Mouse (Mus musculus): ENCODE data around the gene Plxnd1.

Gene Plxnd1

GRCm38 (mm10) chr6:115994877-115995520 is at the start of gene Plxnd1:
TSS of gene Plxnd1 (minus strand) at chr6:115995005.
- DNase-seq = peak; percentile 95 to 96

DNA sequence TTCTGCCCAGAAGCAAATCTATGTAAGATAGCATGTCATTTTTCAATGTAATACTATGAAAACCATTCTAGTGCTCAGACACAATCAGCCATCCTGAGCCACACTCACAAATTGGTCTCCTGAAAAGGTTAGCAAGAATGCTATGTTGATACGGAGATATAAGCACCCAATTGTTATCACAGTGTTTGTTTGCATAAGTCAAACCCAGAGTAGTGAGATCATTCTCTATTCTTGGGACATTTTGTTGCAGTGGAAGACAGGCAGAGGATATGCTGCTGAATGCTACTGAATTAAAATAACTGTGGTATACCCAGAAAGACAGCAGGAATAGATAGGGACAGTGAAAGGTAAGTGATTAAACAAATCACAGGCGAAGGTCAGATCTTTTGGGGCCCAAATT is 49.2 kb upstream of the Plxnd1 start:
- DNase-seq = no peak

DNA sequence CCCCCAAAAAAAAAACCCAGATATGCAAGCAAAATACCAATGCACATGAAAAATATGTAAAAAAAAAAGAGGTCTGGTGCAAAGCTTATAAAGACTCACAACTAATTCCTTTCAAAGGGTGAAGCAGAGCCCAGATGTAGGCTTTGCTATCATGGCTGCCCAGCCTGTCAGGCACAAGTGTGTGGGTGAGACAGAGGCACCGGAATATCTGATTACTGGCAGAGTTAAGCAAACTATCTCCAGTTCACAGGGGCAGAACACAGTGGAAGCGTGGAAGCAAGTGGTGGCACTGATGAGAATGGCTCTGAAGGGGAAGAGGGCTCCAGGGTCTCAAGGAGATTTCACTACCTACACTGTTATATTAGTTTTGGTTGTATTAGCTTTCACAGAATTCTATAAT is 43.4 kb upstream of the Plxnd1 start:
- no peak for DNase-seq

DNA sequence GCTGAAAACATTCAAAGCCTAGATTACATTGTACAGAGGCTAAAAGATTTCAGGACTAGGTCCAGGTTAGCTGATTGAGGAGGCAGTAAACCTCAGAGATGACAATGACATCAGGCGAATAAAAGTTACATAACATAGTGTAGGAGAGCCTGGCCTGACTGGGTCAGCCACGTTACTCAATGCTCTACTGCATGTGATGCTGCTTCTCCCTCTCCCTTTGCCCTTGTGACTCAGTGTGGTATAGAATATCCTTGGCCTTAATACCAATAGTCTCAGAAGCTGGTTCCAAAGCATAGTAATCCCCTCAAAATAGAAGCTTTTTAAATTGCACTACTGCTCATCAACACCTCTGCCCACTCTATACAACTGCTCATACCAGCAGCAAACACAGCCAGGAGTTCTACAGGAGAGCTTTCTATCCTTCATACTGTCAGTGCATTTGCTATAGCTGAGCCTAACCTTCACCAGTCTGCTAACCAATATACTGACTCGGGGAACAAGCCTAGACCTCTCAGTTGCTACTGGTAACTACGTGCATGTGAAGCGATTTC is 42.6 kb upstream of the Plxnd1 start:
- DNase-seq = no peak

DNA sequence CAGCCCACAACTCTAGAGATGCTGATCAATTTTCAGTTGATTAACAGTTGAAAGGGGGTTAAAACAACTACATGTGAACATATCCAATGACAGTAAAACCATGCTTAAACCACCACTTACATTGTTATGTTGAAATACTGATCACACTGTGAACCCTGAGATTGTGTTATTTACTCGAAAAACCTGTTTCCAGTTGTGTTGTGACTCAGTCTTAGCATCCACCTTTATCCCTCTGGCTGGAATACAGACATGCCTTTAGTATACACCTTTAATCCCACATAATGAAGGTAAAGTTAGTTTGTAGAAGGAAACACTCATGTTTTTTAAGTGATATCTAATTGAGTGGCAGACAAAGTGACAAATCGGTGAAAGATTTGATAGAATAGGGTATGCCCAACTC is 41.8 kb upstream of the Plxnd1 start:
- DNase-seq = no peak

- no peak for DNase-seq
These were observed 36.2 kb upstream of the Plxnd1 start for GRCm38 (mm10) chr6:116031052-116031451.

GRCm38 (mm10) chr6:116024666-116025065 is 29.9 kb upstream of the Plxnd1 start:
- DNase-seq = no peak

- peak in 1 of 2 experiments; percentile 44 for DNase-seq
These were observed 27.2 kb upstream of the Plxnd1 start for GRCm38 (mm10) chr6:116021961-116022485.

- DNase-seq = no peak
These were observed 21.1 kb upstream of the Plxnd1 start for GRCm38 (mm10) chr6:116015902-116016301.

GRCm38 (mm10) chr6:116014111-116014510 is 19.3 kb upstream of the Plxnd1 start:
- DNase-seq = no peak

DNA sequence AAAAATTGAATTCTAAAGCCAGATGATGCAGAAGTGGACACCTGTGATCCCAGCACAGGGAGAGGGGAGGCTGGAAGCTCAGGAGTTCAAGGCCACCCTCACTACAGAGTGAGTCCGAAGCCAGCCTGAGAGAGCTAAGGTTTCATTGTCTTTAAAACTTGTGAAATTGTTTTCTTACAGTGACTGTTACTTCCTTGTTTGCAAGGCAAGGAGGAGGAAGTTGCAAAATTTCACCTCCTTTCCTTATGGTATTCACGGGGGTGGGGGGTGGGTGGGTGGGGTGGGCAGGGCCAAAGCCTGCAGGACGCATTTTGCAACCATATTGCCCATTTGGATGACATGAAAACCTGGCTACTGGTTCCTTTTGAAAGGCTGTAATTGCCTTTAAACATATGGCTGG is 18.9 kb upstream of the Plxnd1 start:
- DNase-seq = no peak

GRCm38 (mm10) chr6:116010541-116010940 is 15.7 kb upstream of the Plxnd1 start:
- DNase-seq = peak; percentile 71 to 91

DNA sequence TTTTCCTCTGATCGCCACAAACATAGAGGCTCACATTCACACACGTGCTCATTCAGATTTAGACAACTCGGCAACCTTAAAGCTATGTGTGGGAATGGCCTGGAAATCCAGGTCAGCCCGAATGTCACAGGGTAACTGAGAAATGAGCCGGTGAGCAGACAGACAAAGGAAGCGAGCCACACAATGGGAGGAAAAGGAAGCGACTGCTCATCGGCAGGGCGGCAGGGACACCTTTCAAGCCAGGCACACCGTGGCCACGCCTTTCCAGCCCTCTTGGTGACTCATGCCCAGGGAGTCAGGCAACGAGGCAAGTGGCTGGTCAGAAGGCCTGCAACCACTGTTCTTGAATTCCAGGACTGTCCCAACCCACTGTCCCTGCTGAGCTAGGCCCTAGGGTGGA is 14.6 kb upstream of the Plxnd1 start:
- DNase-seq = peak; percentile 65 to 86

DNA sequence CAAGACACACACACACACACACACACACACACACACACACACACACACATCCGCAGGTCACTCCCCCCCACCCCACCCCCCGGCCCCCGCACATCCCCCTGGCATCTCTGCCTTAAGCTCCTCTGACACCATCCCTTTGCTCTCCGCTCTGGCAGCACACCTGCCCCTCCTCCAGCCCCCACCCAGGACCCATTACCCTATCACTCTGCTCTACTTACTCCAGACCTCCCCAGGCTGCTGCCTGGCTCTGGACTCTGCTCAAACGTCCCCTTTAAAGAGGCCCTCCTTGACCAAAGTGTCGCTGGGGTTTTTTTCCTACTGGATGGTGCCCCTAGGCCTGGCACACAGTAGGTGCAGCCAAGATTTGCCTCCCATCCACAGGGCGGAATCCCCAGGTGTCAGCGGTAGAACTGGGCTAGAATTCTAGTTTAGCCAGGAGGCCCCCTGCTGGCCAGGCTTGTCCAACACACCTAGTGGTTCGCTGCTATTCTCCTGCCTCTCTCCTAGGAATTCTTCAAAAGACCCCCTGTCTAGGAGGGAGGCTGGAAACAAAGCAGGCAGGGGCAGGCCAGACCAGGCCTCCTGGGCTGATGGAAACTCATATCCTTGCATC is 12.9 kb upstream of the Plxnd1 start:
- DNase-seq = peak; percentile 75 to 86

GRCm38 (mm10) chr6:116006731-116007130 is 11.9 kb upstream of the Plxnd1 start:
- DNase-seq = peak; percentile 75 to 89

DNA sequence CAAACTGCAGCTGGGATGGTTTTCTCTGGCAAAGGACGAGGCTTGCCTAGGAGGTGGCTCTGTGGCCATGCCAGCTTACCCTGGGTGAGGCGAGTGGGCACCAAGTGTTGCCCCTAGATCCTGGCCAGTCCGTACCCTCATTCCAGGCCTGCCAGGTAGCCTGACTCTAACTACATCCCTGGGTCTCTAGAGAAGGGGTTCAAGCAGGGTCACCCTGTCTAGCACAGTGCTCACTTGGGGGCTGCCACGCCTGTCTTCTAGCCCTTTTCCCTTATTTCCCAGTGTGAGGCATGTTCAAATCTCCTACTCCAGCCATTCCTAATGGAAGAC is 11.1 kb upstream of the Plxnd1 start:
- DNase-seq = no peak

DNA sequence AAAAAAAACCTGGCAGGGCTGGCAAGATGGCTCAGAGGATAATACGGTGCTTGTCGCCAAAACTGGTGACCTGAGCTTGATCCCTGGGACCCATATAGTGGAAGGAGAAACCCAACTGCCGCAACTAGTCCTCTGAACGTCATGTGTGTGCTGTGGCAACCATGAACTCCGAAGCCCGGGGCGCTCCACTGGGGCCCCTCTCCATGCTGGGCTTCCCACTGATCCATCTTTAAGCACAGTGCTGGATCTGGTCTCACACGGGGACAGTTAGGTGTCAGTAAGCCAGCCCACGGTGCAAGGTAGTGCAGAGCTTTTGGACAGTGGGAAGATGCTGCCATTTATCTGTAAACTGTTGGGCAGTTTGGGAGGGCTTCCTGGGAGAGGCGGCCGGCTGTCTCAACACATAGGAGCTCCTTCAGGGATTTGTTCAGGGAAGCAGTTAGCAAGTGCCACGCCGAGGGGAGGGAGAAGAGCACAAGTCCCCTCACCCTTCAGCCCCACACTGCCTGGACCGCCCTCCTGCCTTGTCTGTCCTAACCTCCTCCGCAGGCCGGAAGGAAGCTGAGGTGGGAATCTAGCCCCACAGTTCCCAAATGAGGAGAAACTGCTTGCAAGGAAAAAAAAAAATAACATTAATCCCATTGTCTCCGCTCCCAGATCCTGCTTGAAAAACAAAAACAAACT is 10.6 kb upstream of the Plxnd1 start:
- peak; percentile 52 to 81 for DNase-seq

GRCm38 (mm10) chr6:116004716-116005115 is 9.9 kb upstream of the Plxnd1 start:
- DNase-seq = peak in 1 of 2 experiments; percentile 36

DNA sequence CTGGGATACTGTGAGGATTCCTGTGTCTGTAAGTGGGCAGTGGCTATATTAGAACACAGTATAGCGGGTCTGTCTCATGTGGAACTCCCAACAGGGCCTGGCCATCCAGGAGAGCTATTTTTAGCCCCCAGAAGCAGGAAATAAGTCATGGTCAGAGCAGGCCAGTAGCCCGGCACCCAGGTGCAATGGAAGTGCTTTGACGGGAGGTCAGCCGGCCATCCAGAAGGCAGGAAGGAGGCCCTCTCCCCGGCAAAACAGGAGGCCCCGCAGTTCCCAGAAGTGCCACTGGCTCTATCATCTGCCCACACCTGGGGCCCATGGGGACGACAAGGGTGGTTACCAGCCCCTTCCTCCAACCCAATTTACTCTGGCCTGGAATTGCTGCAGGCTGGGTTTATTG is 9.3 kb upstream of the Plxnd1 start:
- peak; percentile 54 to 82 for DNase-seq

- peak in 1 of 2 experiments; percentile 56 for DNase-seq
These were observed 8.7 kb upstream of the Plxnd1 start for GRCm38 (mm10) chr6:116003516-116003915.

DNA sequence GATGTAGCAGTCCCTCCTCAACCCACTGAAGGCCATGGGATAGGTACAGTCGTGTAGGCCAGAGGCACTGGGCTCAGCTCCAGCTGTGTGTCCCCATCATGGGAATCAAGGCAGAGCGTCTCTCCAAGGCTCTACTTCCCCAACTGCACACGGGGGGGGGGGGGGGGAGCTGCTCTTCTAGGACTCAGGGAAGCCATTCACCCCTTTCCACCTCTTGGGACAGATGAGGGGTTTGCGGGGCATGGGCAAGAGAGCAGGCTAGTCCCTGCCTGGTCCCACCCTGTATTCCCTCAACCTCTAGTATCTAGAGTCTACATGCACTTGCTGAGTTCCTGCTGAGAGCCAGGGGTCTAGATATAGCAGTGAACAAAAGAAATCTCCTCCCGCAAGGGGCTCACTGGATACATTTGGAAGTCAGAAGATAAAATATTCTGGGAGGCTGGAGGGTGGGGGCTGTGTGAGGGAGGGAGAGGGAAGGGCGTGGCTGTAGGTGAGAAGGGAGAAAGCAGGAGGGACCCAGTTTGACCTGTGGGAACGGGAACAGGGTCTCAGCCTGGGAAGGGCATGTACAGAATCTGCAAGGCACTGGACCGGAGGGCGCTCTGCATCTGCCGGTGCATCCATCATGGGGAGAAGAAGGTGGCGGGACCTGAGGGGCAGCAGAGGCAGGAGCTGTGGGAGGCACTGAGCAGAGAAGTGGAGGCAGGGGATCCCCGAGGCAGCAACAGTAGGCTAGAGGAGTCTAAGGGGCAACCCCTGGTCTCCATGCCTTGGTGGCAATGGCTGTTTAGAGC is 7.7 kb upstream of the Plxnd1 start:
- DNase-seq = peak in 1 of 2 experiments; percentile 39

GRCm38 (mm10) chr6:116000851-116001250 is 6.0 kb upstream of the Plxnd1 start:
- DNase-seq = no peak

GRCm38 (mm10) chr6:115999227-115999626 is 4.4 kb upstream of the Plxnd1 start:
- peak in 1 of 2 experiments; percentile 57 for DNase-seq

Data from kidney, postnatal 25 days (tissue).